Mouse (Mus musculus): ENCODE data around the gene Scnn1a. TPM values are rescaled to one million over a fixed set of nuclear protein-coding genes. Genes with fewer than 3 reads are reported as not detected.
A peak's percentile ranks its signal among the peaks of the same experiment; 100 is the strongest.
"Not testable (repeated sequence)": the region's sequence is repeated elsewhere in the genome, so short reads cannot be mapped to it uniquely, and the experiment has no call there.

Gene Scnn1a
- polyA plus RNA-seq (2012; rRNA removed): 0.54 and 0.62 TPM in 2 replicates

GRCm38 (mm10) chr6:125320323-125320722 lies at the start of gene Scnn1a:
Scnn1a (plus strand) TSS chr6:125320659.
- no peak for DNase-seq (ENCODE audit: low read depth)
- TF ChIP-seq POLR2A (IDR thresholded peaks at IDR 0.05; ENCODE audit: borderline replicate concordance, extremely low read depth, insufficient read depth, insufficient read length, poor library complexity, severe bottlenecking) (no peak), CTCF (IDR thresholded peaks at IDR 0.05; ENCODE audit: borderline replicate concordance, extremely low read depth, insufficient read depth, insufficient read length) (no peak)

GRCm38 (mm10) chr6:125271455-125272227 lies 48.8 kb upstream of the Scnn1a start:
- TF ChIP-seq POLR2A (IDR thresholded peaks at IDR 0.05; ENCODE audit: borderline replicate concordance, extremely low read depth, insufficient read depth, insufficient read length, poor library complexity, severe bottlenecking): no peak
- TF ChIP-seq CTCF (IDR thresholded peaks at IDR 0.05; ENCODE audit: borderline replicate concordance, extremely low read depth, insufficient read depth, insufficient read length): peak; percentile 96
- DNase-seq (ENCODE audit: low read depth): peak; percentile 96

- no peak for DNase-seq (ENCODE audit: low read depth)
- TF ChIP-seq CTCF (IDR thresholded peaks at IDR 0.05; ENCODE audit: borderline replicate concordance, extremely low read depth, insufficient read depth, insufficient read length): no peak
- TF ChIP-seq POLR2A (IDR thresholded peaks at IDR 0.05; ENCODE audit: borderline replicate concordance, extremely low read depth, insufficient read depth, insufficient read length, poor library complexity, severe bottlenecking): no peak
Measured at GRCm38 (mm10) chr6:125272228-125272785, 48.2 kb upstream of the Scnn1a start.

- TF ChIP-seq CTCF (IDR thresholded peaks at IDR 0.05; ENCODE audit: borderline replicate concordance, extremely low read depth, insufficient read depth, insufficient read length): peak; percentile 38; the same call in 1 of the 2 replicates
- no peak for TF ChIP-seq POLR2A (IDR thresholded peaks at IDR 0.05; ENCODE audit: borderline replicate concordance, extremely low read depth, insufficient read depth, insufficient read length, poor library complexity, severe bottlenecking)
- peak; percentile 70 for DNase-seq (ENCODE audit: low read depth)
Measured at GRCm38 (mm10) chr6:125274841-125275563, 45.5 kb upstream of the Scnn1a start.

- TF ChIP-seq POLR2A (IDR thresholded peaks at IDR 0.05; ENCODE audit: borderline replicate concordance, extremely low read depth, insufficient read depth, insufficient read length, poor library complexity, severe bottlenecking): no peak
- no peak for TF ChIP-seq CTCF (IDR thresholded peaks at IDR 0.05; ENCODE audit: borderline replicate concordance, extremely low read depth, insufficient read depth, insufficient read length)
- DNase-seq (ENCODE audit: low read depth): no peak
Measured at GRCm38 (mm10) chr6:125279729-125280128, 40.7 kb upstream of the Scnn1a start.

- DNase-seq (ENCODE audit: low read depth): not testable (repeated sequence)
Measured at GRCm38 (mm10) chr6:125282721-125283120, 37.7 kb upstream of the Scnn1a start.

GRCm38 (mm10) chr6:125284250-125284649 lies 36.2 kb upstream of the Scnn1a start:
- peak; percentile 10 for DNase-seq (ENCODE audit: low read depth)
- no peak for TF ChIP-seq POLR2A (IDR thresholded peaks at IDR 0.05; ENCODE audit: borderline replicate concordance, extremely low read depth, insufficient read depth, insufficient read length, poor library complexity, severe bottlenecking)
- no peak for TF ChIP-seq CTCF (IDR thresholded peaks at IDR 0.05; ENCODE audit: borderline replicate concordance, extremely low read depth, insufficient read depth, insufficient read length)

GRCm38 (mm10) chr6:125284751-125285150 lies 35.7 kb upstream of the Scnn1a start:
- no peak for TF ChIP-seq POLR2A (IDR thresholded peaks at IDR 0.05; ENCODE audit: borderline replicate concordance, extremely low read depth, insufficient read depth, insufficient read length, poor library complexity, severe bottlenecking)
- no peak for DNase-seq (ENCODE audit: low read depth)

- TF ChIP-seq CTCF (IDR thresholded peaks at IDR 0.05; ENCODE audit: borderline replicate concordance, extremely low read depth, insufficient read depth, insufficient read length): no peak
- no peak for TF ChIP-seq POLR2A (IDR thresholded peaks at IDR 0.05; ENCODE audit: borderline replicate concordance, extremely low read depth, insufficient read depth, insufficient read length, poor library complexity, severe bottlenecking)
- DNase-seq (ENCODE audit: low read depth): no peak
Measured at GRCm38 (mm10) chr6:125285890-125286289, 34.6 kb upstream of the Scnn1a start, which contains the start of gene Tuba3a. Tuba3a (minus strand) TSS chr6:125286042.

GRCm38 (mm10) chr6:125286944-125287343 lies 33.5 kb upstream of the Scnn1a start:
- TF ChIP-seq POLR2A (IDR thresholded peaks at IDR 0.05; ENCODE audit: borderline replicate concordance, extremely low read depth, insufficient read depth, insufficient read length, poor library complexity, severe bottlenecking) (no peak), CTCF (IDR thresholded peaks at IDR 0.05; ENCODE audit: borderline replicate concordance, extremely low read depth, insufficient read depth, insufficient read length) (no peak)
- no peak for DNase-seq (ENCODE audit: low read depth)

- no peak for DNase-seq (ENCODE audit: low read depth)
- TF ChIP-seq CTCF (IDR thresholded peaks at IDR 0.05; ENCODE audit: borderline replicate concordance, extremely low read depth, insufficient read depth, insufficient read length) (no peak), POLR2A (IDR thresholded peaks at IDR 0.05; ENCODE audit: borderline replicate concordance, extremely low read depth, insufficient read depth, insufficient read length, poor library complexity, severe bottlenecking) (no peak)
Measured at GRCm38 (mm10) chr6:125288730-125289129, 31.7 kb upstream of the Scnn1a start.
